Comparison of ENCODE assay signal across 8 mouse cellular contexts in the genomic region with DNA sequence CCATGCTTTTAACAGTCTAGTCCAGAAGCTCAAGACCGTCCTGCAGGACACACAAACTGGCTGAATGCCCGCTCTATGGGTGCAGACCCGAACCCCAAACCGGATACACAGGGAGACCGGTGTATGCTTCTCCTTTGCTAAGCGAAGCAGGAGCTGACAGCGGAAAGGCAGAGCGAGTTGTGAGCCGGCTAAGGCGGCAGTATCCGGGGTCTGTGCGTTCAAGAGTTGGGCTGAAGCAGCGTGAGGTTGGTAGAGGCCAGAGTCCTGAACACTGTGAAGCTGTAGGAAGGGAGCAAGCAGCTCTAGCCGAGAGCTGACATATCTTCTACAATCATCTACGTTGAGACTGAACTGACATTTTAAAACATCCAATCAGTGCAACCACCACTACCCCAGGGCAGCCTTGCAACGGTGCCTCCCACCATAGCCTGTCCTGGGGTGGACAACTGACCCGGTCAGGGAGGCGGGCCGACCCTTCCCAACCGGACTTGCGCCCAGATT. TPM values are rescaled to one million over a fixed set of nuclear protein-coding genes. Genes with fewer than 3 reads are reported as not detected.
DNase-seq lines count a peak whose midpoint lies in the region; ATAC-seq and TF ChIP-seq lines count a peak whose summit lies in the region.

No protein-coding gene starts in this region.

- peak; percentile 62 for TF ChIP-seq POLR2A in embryonic fibroblast, embryonic 13.5 days (IDR thresholded peaks at IDR 0.05; ENCODE audit: low read depth, low read length)

- TF ChIP-seq CTCF in Patski (IDR thresholded peaks at IDR 0.05), result no peak
- TF ChIP-seq CTCF in embryonic fibroblast, embryonic 13.5 days (IDR thresholded peaks at IDR 0.05; ENCODE audit: borderline replicate concordance, insufficient read depth, low read length), result no peak

- POLR2A ChIA-PET in Patski (lab: Charles Lee), result interaction anchor here (0.9 to 4.1 kb wide), 5 partner anchors 34 to 104 kb away, joined by 3 to 34 read pairs (median 10); a partner anchor contains a TSS

- DNase-seq in kidney, adult 9 months, result no peak
- DNase-seq in Patski (ENCODE audit: low read depth, low spot score), result no peak
- DNase-seq in lung, postnatal 14 days, result peak; percentile 35
- peak; percentile 53 for DNase-seq in splenic B cell, adult 2 months (ENCODE audit: low read depth, low spot score)
- DNase-seq in retina, postnatal 1 day, result no peak

- H3K27ac ChIP-seq in kidney, embryonic 15.5 days, result peak overlapping the region; percentile 99
- H3K27ac ChIP-seq in embryonic fibroblast, embryonic 13.5 days (ENCODE audit: insufficient read depth, low read length), result peak overlapping the region; percentile 75
- peak overlapping the region; percentile 97 for H3K27ac ChIP-seq in intestine, embryonic 15.5 days

- peaks cover 39% of the 10 kb centered on the region for H3K36me3 ChIP-seq in kidney, embryonic 15.5 days
- 0 out of 2 replicates have a peak, but pooled peaks cover 11% of the 10 kb centered on the region for H3K36me3 ChIP-seq in intestine, embryonic 15.5 days
- H3K36me3 ChIP-seq in splenic B cell, adult 2 months (ENCODE audit: control insufficient read depth, insufficient read depth, low read length, poor library complexity, severe bottlenecking), result peaks cover 5% of the 10 kb centered on the region

- under 1% methylated on average over 21 of the region's 21 CpGs for WGBS in kidney, embryonic 15.5 days
- WGBS in intestine, embryonic 15.5 days, result 1% methylated on average over 21 of the region's 21 CpGs

- H3K4me3 ChIP-seq in kidney, embryonic 15.5 days (replicated peaks), result peak overlapping the region; percentile 68
- peak overlapping the region; percentile 26 for H3K4me3 ChIP-seq in embryonic fibroblast, embryonic 13.5 days (ENCODE audit: insufficient read depth, low read length)
- peak overlapping the region; percentile 66 for H3K4me3 ChIP-seq in intestine, embryonic 15.5 days (replicated peaks)

- CTCF ChIA-PET in Patski (lab: Charles Lee), result interaction anchor here (1.0 to 2.5 kb wide), 7 partner anchors 19 to 108 kb away, joined by 3 to 15 read pairs (median 4); a partner anchor contains a TSS

- ATAC-seq in kidney, embryonic 15.5 days (replicated peaks; ENCODE audit: low FRiP score), result no peak; the same call in 1 of the 2 replicates
- ATAC-seq in Patski, result peak; percentile 1
- no peak for ATAC-seq in intestine, embryonic 15.5 days

- H3K4me2 ChIP-seq in kidney, embryonic 15.5 days, result peak overlapping the region; percentile 87
- peak overlapping the region; percentile 85 for H3K4me2 ChIP-seq in intestine, embryonic 15.5 days (replicated peaks)

- H3K27me3 ChIP-seq in kidney, embryonic 15.5 days, result no peaks in the 10 kb centered on the region
- no peaks in the 10 kb centered on the region for H3K27me3 ChIP-seq in Patski
- H3K27me3 ChIP-seq in intestine, embryonic 15.5 days (replicated peaks), result no peaks in the 10 kb centered on the region
- H3K27me3 ChIP-seq in splenic B cell, adult 2 months (ENCODE audit: control insufficient read depth, insufficient read depth, low read length, poor library complexity, severe bottlenecking), result no peaks in the 10 kb centered on the region

- H3K9me3 ChIP-seq in kidney, embryonic 15.5 days (replicated peaks), result no peaks in the 10 kb centered on the region
- H3K9me3 ChIP-seq in intestine, embryonic 15.5 days, result no peaks in the 10 kb centered on the region

- in situ Hi-C loops in Patski (cut with MboI; ENCODE audit: low pct_unique_long_range_greater_than_20kb), result loop anchor here (5.0 kb wide), 2 partner anchors 106 to 171 kb away; a partner anchor contains a TSS

- peak overlapping the region; percentile 61 for H3K9ac ChIP-seq in kidney, embryonic 15.5 days
- H3K9ac ChIP-seq in intestine, embryonic 15.5 days, result peak overlapping the region; percentile 80

- H3K4me1 ChIP-seq in kidney, embryonic 15.5 days, result peaks cover 18% of the 10 kb centered on the region
- no peaks in the 10 kb centered on the region for H3K4me1 ChIP-seq in embryonic fibroblast, embryonic 13.5 days (ENCODE audit: control insufficient read depth, insufficient read depth, low read length)
- H3K4me1 ChIP-seq in intestine, embryonic 15.5 days (replicated peaks), result peaks cover 4% of the 10 kb centered on the region

RNA-seq across cellular contexts. Expression of a gene that starts 0.5 kb away (rescaled TPM):
- polyA plus RNA-seq in kidney, embryonic 15.5 days (2015; fragmentation: Nextera tagmentation; extraction: Ambion mirVana), result 8.5 and 9.4 TPM in 2 replicates
- polyA plus RNA-seq in Patski (2021), result 9.3 TPM
- polyA plus RNA-seq in embryonic fibroblast, embryonic 13.5 days (2011; ENCODE audit: insufficient read length, low read depth, missing spikeins), result 11.9 and 15.0 TPM in 2 replicates
- 6.7 and 6.8 TPM in 2 replicates for polyA plus RNA-seq in intestine, embryonic 15.5 days (2015; fragmentation: Nextera tagmentation; extraction: Ambion mirVana)

RNA-seq across cellular contexts. Expression of a gene that starts 42.5 kb away (rescaled TPM):
- polyA plus RNA-seq in kidney, embryonic 15.5 days (2015; fragmentation: Nextera tagmentation; extraction: Ambion mirVana), result 131 and 135 TPM in 2 replicates
- polyA plus RNA-seq in Patski (2021), result 339 TPM
- polyA plus RNA-seq in embryonic fibroblast, embryonic 13.5 days (2011; ENCODE audit: insufficient read length, low read depth, missing spikeins), result 135 and 148 TPM in 2 replicates
- polyA plus RNA-seq in intestine, embryonic 15.5 days (2015; fragmentation: Nextera tagmentation; extraction: Ambion mirVana), result 126 and 128 TPM in 2 replicates

RNA-seq across cellular contexts. Expression of a gene that starts 55.9 kb away (rescaled TPM):
- polyA plus RNA-seq in kidney, embryonic 15.5 days (2015; fragmentation: Nextera tagmentation; extraction: Ambion mirVana), result not detected in 2 replicates
- polyA plus RNA-seq in Patski (2021), result not detected
- polyA plus RNA-seq in embryonic fibroblast, embryonic 13.5 days (2011; ENCODE audit: insufficient read length, low read depth, missing spikeins), result not detected in 2 replicates
- not detected in 2 replicates for polyA plus RNA-seq in intestine, embryonic 15.5 days (2015; fragmentation: Nextera tagmentation; extraction: Ambion mirVana)

Comparison
In these comparisons a context has a peak if more than half of its experiments do, and no peak if none do; other contexts are left out.
1. DNase-seq: peak in lung, postnatal 14 days (single experiment) and splenic B cell, adult 2 months (single experiment); none in kidney, adult 9 months (single experiment), Patski (single experiment) and retina, postnatal 1 day (single experiment).
2. Peak in every context shown above with its lines, with median percentiles within 50 percentile points of each other: H3K27ac ChIP-seq and H3K4me3 ChIP-seq.